Mouse (Mus musculus): Measurements from ENCODE around the gene Idh3a.

- no peak for TF ChIP-seq EP300 (IDR thresholded peaks at IDR 0.05; ENCODE audit: low read depth)
- no peak for TF ChIP-seq CTCF (IDR thresholded peaks at IDR 0.05; ENCODE audit: low read depth)
These were observed 60.1 kb downstream of the Idh3a start for GRCm38 (mm10) chr9:54646252-54646651.
